Mouse (Mus musculus) thymus, adult 18-20 months (tissue): ENCODE measurements around the gene Rbmx.

Experiments
- DNase-seq, 2 experiments: peaks; one replicate each; pipeline ENCODE4 v3.0.0; 2022; ENCODE audit warnings: mixed read lengths in 2 of 2

The Rbmx gene

GRCm38 (mm10) chrX:57392367-57393246, at the start of gene Rbmx:
Gene Rbmx (minus strand): TSS chrX:57393036.
- peak; percentile 53 to 80 for DNase-seq

GRCm38 (mm10) chrX:57433897-57434296, 41.1 kb upstream of the Rbmx start:
- DNase-seq: no peak

GRCm38 (mm10) chrX:57431610-57432009, 38.8 kb upstream of the Rbmx start:
- DNase-seq: no peak

GRCm38 (mm10) chrX:57408769-57409168, 15.9 kb upstream of the Rbmx start, which contains the start of gene Gm364:
Gene Gm364 (plus strand): TSS chrX:57409154.
- DNase-seq: no peak

GRCm38 (mm10) chrX:57403651-57404050, 10.8 kb upstream of the Rbmx start:
- DNase-seq: no peak

GRCm38 (mm10) chrX:57401388-57401787, 8.6 kb upstream of the Rbmx start:
- no peak for DNase-seq

- DNase-seq: no peak
Observed at GRCm38 (mm10) chrX:57393412-57393811, 576 bp upstream of the Rbmx start.

- DNase-seq: no peak
Observed at GRCm38 (mm10) chrX:57380915-57381314, 11.9 kb downstream of the Rbmx start.

- no peak for DNase-seq
Observed at GRCm38 (mm10) chrX:57378579-57378978, 14.3 kb downstream of the Rbmx start.

- DNase-seq: no peak
Observed at GRCm38 (mm10) chrX:57377096-57377495, 15.7 kb downstream of the Rbmx start.

GRCm38 (mm10) chrX:57374029-57374428, 18.8 kb downstream of the Rbmx start:
- DNase-seq: no peak

GRCm38 (mm10) chrX:57373543-57373942, 19.3 kb downstream of the Rbmx start:
- DNase-seq: no peak

- no peak for DNase-seq
Observed at GRCm38 (mm10) chrX:57372965-57373364, 19.9 kb downstream of the Rbmx start.

GRCm38 (mm10) chrX:57364891-57365569, 27.8 kb downstream of the Rbmx start:
- no peak for DNase-seq

- no peak for DNase-seq
Observed at GRCm38 (mm10) chrX:57359316-57359715, 33.5 kb downstream of the Rbmx start.

GRCm38 (mm10) chrX:57339220-57339619, 53.6 kb downstream of the Rbmx start:
- no peak for DNase-seq

- DNase-seq: peak; percentile 11 to 31
Observed at GRCm38 (mm10) chrX:57338371-57339211, 54.2 kb downstream of the Rbmx start, which contains the start of gene Arhgef6. Gene Arhgef6 (minus strand): TSS chrX:57338729.

- DNase-seq: no peak
Observed at GRCm38 (mm10) chrX:57337582-57337981, 55.3 kb downstream of the Rbmx start.

GRCm38 (mm10) chrX:57336958-57337357, 55.9 kb downstream of the Rbmx start:
- DNase-seq: peak; percentile 2 to 10

GRCm38 (mm10) chrX:57335313-57335712, 57.5 kb downstream of the Rbmx start:
- DNase-seq: no peak
